Mouse (Mus musculus) olfactory bulb, adult 2 months (tissue): Measurements from ENCODE around the gene Chd1. TPM values are rescaled to one million over a fixed set of nuclear protein-coding genes. Genes with fewer than 3 reads are reported as not detected.
"Not testable (repeated sequence)": the region's sequence is repeated elsewhere in the genome, so short reads cannot be mapped to it uniquely, and the experiment has no call there.

Experiments used
- H3K27ac ChIP-seq: fragments of 200-500 bp; 2 replicates; pipeline ENCODE4 v1.5.1; 2012; ENCODE audit warnings: low read depth, low read length; ENCODE audit not compliant: insufficient read depth
- H3K4me1 ChIP-seq: fragments of 200-500 bp; 2 replicates; pipeline ENCODE4 v1.6.1; 2012; ENCODE audit warnings: low read length; ENCODE audit not compliant: control insufficient read depth, insufficient read depth
- H3K4me3 ChIP-seq: fragments of 200-500 bp; 2 replicates; pipeline ENCODE4 v1.5.1; 2012; ENCODE audit warnings: mild to moderate bottlenecking, low read depth, low read length, moderate library complexity; ENCODE audit not compliant: insufficient read depth
- CTCF ChIP-seq: fragments of 200-500 bp; IDR thresholded peaks from 2 replicates; pipeline ENCODE4 v1.5.1; 2012; ENCODE audit warnings: low read depth, mild to moderate bottlenecking, low read length, moderate library complexity; ENCODE audit not compliant: insufficient read depth
- POLR2A ChIP-seq: fragments of 200-500 bp; IDR thresholded peaks from 2 replicates; pipeline ENCODE4 v1.6.1; 2012; ENCODE audit warnings: mild to moderate bottlenecking, low read depth, low read length, moderate library complexity; ENCODE audit not compliant: insufficient read depth
- WGBS: fragments of 180-500 bp; shearing (Covaris S2); methylation state at CpG from one replicate; pipeline ENCODE4 v1.1.7; 2018; 5-methylcytosine and 5-hydroxymethylcytosine counted together
- polyA plus RNA-seq: library from polyadenylated mRNA; stranded (reverse); fragments of >200 nt; gene quantifications from 2 replicates; pipeline ENCODE4 v1.2.4, GENCODE M21; 2012; ENCODE audit warnings: low replicate concordance; ENCODE audit not compliant: missing spikeins, insufficient read depth, insufficient read length

The Chd1 gene
- polyA plus RNA-seq, 1 experiment = 235 TPM

DNA sequence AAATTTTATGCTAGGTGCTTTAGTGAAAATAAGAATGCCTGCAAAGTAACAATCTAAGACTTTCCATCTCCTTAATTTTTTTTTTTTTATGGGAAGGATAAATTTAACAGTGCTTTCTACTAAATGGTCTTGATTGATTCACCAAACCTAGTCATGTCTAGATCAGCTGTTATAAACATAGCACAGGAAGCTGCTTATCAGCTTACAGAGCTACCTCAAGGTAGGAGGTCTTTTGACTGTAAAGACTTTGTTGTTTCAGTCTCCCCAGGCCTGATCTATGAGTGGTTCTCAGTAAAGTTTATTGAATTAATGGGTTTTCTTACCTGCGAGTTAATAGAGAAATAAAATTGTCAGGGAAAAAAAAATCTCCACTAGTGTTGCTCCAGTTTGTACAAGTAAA, 18.5 kb downstream of the Chd1 start:
- Histone ChIP-seq H3K4me1 (no peaks in the 10 kb centered on the region), H3K4me3 (no peak overlapping the region), H3K27ac (no peak overlapping the region)
- WGBS = 85% methylated on average over 1 of the region's 1 CpGs
- no peak for TF ChIP-seq POLR2A
- no peak for TF ChIP-seq CTCF

GRCm38 (mm10) chr17:15723866-15724475, 19.2 kb downstream of the Chd1 start:
- H3K27ac ChIP-seq, H3K4me3 ChIP-seq, H3K4me1 ChIP-seq: not testable (repeated sequence)
- 83% methylated on average over 4 of the region's 5 CpGs for WGBS

DNA sequence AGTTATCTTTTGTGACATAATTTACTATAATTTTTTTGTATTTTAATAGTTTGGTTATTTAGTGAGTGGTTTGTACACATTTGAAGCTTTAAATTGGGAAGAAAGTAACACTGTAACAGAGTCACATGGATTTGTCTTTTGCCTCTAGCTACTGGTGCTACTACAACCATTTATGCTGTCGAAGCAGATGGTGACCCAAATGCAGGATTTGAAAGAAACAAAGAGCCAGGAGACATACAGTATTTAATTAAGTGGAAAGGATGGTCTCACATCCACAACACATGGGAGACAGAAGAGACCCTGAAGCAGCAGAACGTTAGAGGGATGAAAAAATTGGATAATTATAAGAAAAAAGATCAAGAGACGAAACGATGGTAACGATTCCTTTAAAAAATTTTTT, 26.9 kb downstream of the Chd1 start:
- TF ChIP-seq POLR2A (no peak), CTCF (no peak)
- Histone ChIP-seq H3K4me3 (no peak overlapping the region), H3K4me1 (no peaks in the 10 kb centered on the region), H3K27ac (no peak overlapping the region)
- 89% methylated on average over 5 of the region's 5 CpGs for WGBS

GRCm38 (mm10) chr17:15737346-15737917, 32.7 kb downstream of the Chd1 start:
- 84% methylated on average over 10 of the region's 10 CpGs for WGBS
- TF ChIP-seq POLR2A (no peak), CTCF (no peak)

DNA sequence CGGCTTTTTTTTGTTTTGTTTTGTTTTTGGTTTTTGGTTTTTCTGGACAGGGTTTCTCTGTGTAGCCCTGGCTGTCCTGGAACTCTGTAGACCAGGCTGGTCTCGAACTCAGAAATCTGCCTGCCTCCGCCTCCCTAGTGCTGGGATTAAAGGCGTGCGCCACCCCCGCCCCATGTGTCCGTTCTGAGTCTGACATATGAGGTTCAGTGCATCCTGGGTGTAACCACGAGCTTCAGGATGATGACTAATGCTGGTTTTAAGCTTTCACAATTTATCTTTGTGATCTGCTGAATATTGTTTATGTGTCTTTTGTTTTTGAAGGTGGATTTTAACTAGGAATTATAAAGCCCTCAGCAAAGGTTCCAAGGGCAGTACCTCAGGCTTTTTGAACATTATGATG, 37.1 kb downstream of the Chd1 start:
- Histone ChIP-seq H3K27ac (no peak overlapping the region), H3K4me3 (no peak overlapping the region), H3K4me1 (no peaks in the 10 kb centered on the region)
- 83% methylated on average over 8 of the region's 8 CpGs for WGBS
- no peak for TF ChIP-seq POLR2A

More at GRCm38 (mm10) chr17:15737346-15737917, 32.7 kb downstream of the Chd1 start:
- Histone ChIP-seq H3K4me1 (no peaks in the 10 kb centered on the region), H3K27ac (no peak overlapping the region), H3K4me3 (no peak overlapping the region)

GRCm38 (mm10) chr17:15742953-15743352, 38.2 kb downstream of the Chd1 start:
- Histone ChIP-seq H3K4me3 (no peak overlapping the region), H3K4me1 (no peaks in the 10 kb centered on the region), H3K27ac (no peak overlapping the region)
- no peak for TF ChIP-seq CTCF
- no peak for TF ChIP-seq POLR2A
- WGBS = 87% methylated on average over 10 of the region's 10 CpGs

- TF ChIP-seq POLR2A = no peak
- TF ChIP-seq CTCF = no peak
- Histone ChIP-seq H3K27ac (no peak overlapping the region), H3K4me1 (no peaks in the 10 kb centered on the region), H3K4me3 (no peak overlapping the region)
- 70% methylated on average over 5 of the region's 5 CpGs for WGBS
Measured at GRCm38 (mm10) chr17:15743379-15743778, 38.6 kb downstream of the Chd1 start.

GRCm38 (mm10) chr17:15746696-15747095, 41.9 kb downstream of the Chd1 start:
- 83% methylated on average over 11 of the region's 11 CpGs for WGBS
- TF ChIP-seq POLR2A = no peak
- TF ChIP-seq CTCF = no peak
- Histone ChIP-seq H3K4me1 (no peaks in the 10 kb centered on the region), H3K27ac (no peak overlapping the region), H3K4me3 (no peak overlapping the region)

DNA sequence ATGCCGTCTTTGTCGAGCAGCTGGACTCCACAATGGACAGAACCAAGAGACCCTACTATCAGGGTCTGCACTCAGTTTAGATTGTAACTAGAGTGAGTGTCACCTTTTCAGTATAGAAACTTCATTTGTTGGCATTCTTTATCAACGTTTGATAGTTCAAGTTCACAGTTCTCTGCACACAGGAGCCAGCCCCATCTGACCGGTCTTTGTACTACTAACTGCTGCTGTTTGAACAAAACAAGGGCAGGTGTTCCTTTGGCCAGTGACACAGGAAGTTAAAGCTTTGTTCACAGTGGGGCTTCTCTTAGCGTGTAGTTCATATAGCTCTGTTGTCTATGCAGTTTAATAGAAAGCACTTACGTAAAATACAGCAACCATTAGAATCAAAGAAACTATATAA, 43.3 kb downstream of the Chd1 start:
- WGBS = 88% methylated on average over 6 of the region's 6 CpGs
- TF ChIP-seq POLR2A (no peak), CTCF (no peak)
- Histone ChIP-seq H3K27ac (no peak overlapping the region), H3K4me1 (no peaks in the 10 kb centered on the region), H3K4me3 (no peak overlapping the region)

- H3K27ac ChIP-seq, H3K4me3 ChIP-seq, H3K4me1 ChIP-seq: not testable (repeated sequence)
- WGBS = 94% methylated on average over 5 of the region's 5 CpGs
Measured at GRCm38 (mm10) chr17:15751264-15751663, 46.5 kb downstream of the Chd1 start.
